ENCODE assay signal across 8 mouse cellular contexts in the genomic region with DNA sequence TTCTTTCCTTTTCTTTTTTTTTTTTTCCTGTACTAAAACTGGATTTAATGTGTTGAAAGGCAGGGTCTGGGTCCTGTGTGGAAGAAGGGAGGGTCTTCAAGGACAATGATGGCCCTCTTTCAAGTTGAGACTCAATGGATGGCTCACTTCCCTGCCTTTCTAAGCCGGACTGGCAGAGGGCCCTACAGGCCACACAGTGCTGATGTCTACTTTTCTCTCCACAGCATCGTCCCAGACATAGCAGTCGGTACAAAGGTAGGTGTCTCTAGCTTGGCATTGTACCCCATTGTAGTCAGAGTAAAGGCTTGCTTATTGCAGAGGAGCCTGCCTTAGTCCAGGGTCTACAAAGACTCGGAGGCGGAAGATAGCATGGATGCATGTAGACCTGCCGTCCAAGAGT. TPM values are rescaled to one million over a fixed set of nuclear protein-coding genes. Genes with fewer than 3 reads are reported as not detected.
A peak's percentile ranks its signal among the peaks of the same experiment; 100 is the strongest.
DNase-seq lines count a peak whose midpoint lies in the region; ATAC-seq lines count a peak whose summit lies in the region.

No protein-coding gene starts in this region.

- WGBS in kidney, embryonic 15.5 days = 18% methylated on average over 6 of the region's 6 CpGs
- 61% methylated on average over 6 of the region's 6 CpGs for WGBS in embryonic facial prominence, embryonic 10.5 days
- WGBS in hindbrain, embryonic 14.5 days = 39% methylated on average over 6 of the region's 6 CpGs
- WGBS in midbrain, embryonic 14.5 days = 45% methylated on average over 6 of the region's 6 CpGs

- no peaks in the 10 kb centered on the region for H3K9me3 ChIP-seq in kidney, embryonic 15.5 days (replicated peaks)
- no peaks in the 10 kb centered on the region for H3K9me3 ChIP-seq in embryonic facial prominence, embryonic 10.5 days
- H3K9me3 ChIP-seq in hindbrain, embryonic 14.5 days (ENCODE audit: control insufficient read depth, low read length) = no peaks in the 10 kb centered on the region
- H3K9me3 ChIP-seq in midbrain, embryonic 14.5 days (ENCODE audit: control insufficient read depth, low read length) = no peaks in the 10 kb centered on the region

- H3K4me3 ChIP-seq in kidney, embryonic 15.5 days (replicated peaks) = peak overlapping the region; percentile 96
- H3K4me3 ChIP-seq in embryonic facial prominence, embryonic 10.5 days = peak overlapping the region; percentile 99
- peak overlapping the region; percentile 95 for H3K4me3 ChIP-seq in hindbrain, embryonic 14.5 days (replicated peaks; ENCODE audit: low read length)
- H3K4me3 ChIP-seq in midbrain, embryonic 14.5 days (replicated peaks; ENCODE audit: low read depth, low read length) = peak overlapping the region; percentile 98

- no peak for DNase-seq in kidney, adult 8-10 months
- DNase-seq in embryonic facial prominence, embryonic 10.5 days (ENCODE audit: low spot score) = no peak
- no peak for DNase-seq in hindbrain, embryonic 14.5 days (ENCODE audit: low spot score)
- no peak for DNase-seq in midbrain, embryonic 14.5 days
- no peak for DNase-seq in urinary bladder, adult 18-20 months (ENCODE audit: low spot score in 2 of 2)
- DNase-seq in spleen, adult 12 weeks (ENCODE audit: low spot score) = no peak
- no peak for DNase-seq in lung, postnatal 25 days (ENCODE audit: low spot score)

- H3K27me3 ChIP-seq in kidney, embryonic 15.5 days = no peaks in the 10 kb centered on the region
- H3K27me3 ChIP-seq in embryonic facial prominence, embryonic 10.5 days (replicated peaks; ENCODE audit: low read depth, poor library complexity, severe bottlenecking) = no peaks in the 10 kb centered on the region
- no peaks in the 10 kb centered on the region for H3K27me3 ChIP-seq in hindbrain, embryonic 14.5 days (ENCODE audit: control insufficient read depth, insufficient read depth, low read length)
- no peaks in the 10 kb centered on the region for H3K27me3 ChIP-seq in midbrain, embryonic 14.5 days (ENCODE audit: control insufficient read depth, insufficient read depth, low read length)

- H3K36me3 ChIP-seq in kidney, embryonic 15.5 days = peaks cover 52% of the 10 kb centered on the region
- H3K36me3 ChIP-seq in embryonic facial prominence, embryonic 10.5 days (replicated peaks) = peaks cover 61% of the 10 kb centered on the region
- peaks cover 49% of the 10 kb centered on the region for H3K36me3 ChIP-seq in hindbrain, embryonic 14.5 days (replicated peaks; ENCODE audit: control insufficient read depth, insufficient read depth)
- H3K36me3 ChIP-seq in midbrain, embryonic 14.5 days (ENCODE audit: control insufficient read depth, insufficient read depth, low read length) = peaks cover 40% of the 10 kb centered on the region

- peak overlapping the region; percentile 95 for H3K4me2 ChIP-seq in kidney, embryonic 15.5 days
- H3K4me2 ChIP-seq in hindbrain, embryonic 14.5 days (replicated peaks) = peak overlapping the region; percentile 98
- H3K4me2 ChIP-seq in midbrain, embryonic 14.5 days (ENCODE audit: low read length) = peak overlapping the region; percentile 93

- peak overlapping the region; percentile 100 for H3K27ac ChIP-seq in kidney, embryonic 15.5 days
- H3K27ac ChIP-seq in embryonic facial prominence, embryonic 10.5 days (replicated peaks) = peak overlapping the region; percentile 100
- H3K27ac ChIP-seq in hindbrain, embryonic 14.5 days = peak overlapping the region; percentile 29
- peak overlapping the region; percentile 26; the same call in 1 of the 2 replicates for H3K27ac ChIP-seq in midbrain, embryonic 14.5 days (replicated peaks; ENCODE audit: low read depth, low read length)

- H3K4me1 ChIP-seq in kidney, embryonic 15.5 days = peaks cover 78% of the 10 kb centered on the region
- H3K4me1 ChIP-seq in embryonic facial prominence, embryonic 10.5 days = peaks cover 64% of the 10 kb centered on the region
- peaks cover 58% of the 10 kb centered on the region for H3K4me1 ChIP-seq in hindbrain, embryonic 14.5 days (replicated peaks; ENCODE audit: control insufficient read depth, insufficient read depth, low read length)
- peaks cover 55% of the 10 kb centered on the region for H3K4me1 ChIP-seq in midbrain, embryonic 14.5 days (ENCODE audit: control insufficient read depth, insufficient read depth, low read length)

- peak overlapping the region; percentile 99 for H3K9ac ChIP-seq in kidney, embryonic 15.5 days
- peak overlapping the region; percentile 98 for H3K9ac ChIP-seq in hindbrain, embryonic 14.5 days
- peak overlapping the region; percentile 93 for H3K9ac ChIP-seq in midbrain, embryonic 14.5 days (replicated peaks; ENCODE audit: low read length)

- no peak for ATAC-seq in kidney, embryonic 15.5 days (replicated peaks; ENCODE audit: low FRiP score)
- ATAC-seq in hindbrain, embryonic 14.5 days (ENCODE audit: low FRiP score) = no peak
- no peak for ATAC-seq in midbrain, embryonic 14.5 days (ENCODE audit: low FRiP score, low TSS enrichment)

RNA-seq across cellular contexts. Expression of a gene that starts 2.1 kb away (rescaled TPM):
- polyA plus RNA-seq in kidney, embryonic 15.5 days (2015; fragmentation: Nextera tagmentation; extraction: Ambion mirVana) = 398 and 438 TPM in 2 replicates
- polyA plus RNA-seq in embryonic facial prominence, embryonic 10.5 days (2016; fragmentation: Nextera tagmentation; extraction: Ambion mirVana) = 406 and 416 TPM in 2 replicates
- polyA plus RNA-seq in hindbrain, embryonic 14.5 days (2014; fragmentation: Nextera tagmentation; extraction: Ambion mirVana) = 59.5 and 62.6 TPM in 2 replicates
- 47.5 and 74.0 TPM in 2 replicates for polyA plus RNA-seq in midbrain, embryonic 14.5 days (2014; fragmentation: Nextera tagmentation; extraction: Ambion mirVana)

RNA-seq across cellular contexts. Expression of a gene that starts 18.0 kb away (rescaled TPM):
- 7.4 and 8.3 TPM in 2 replicates for polyA plus RNA-seq in kidney, embryonic 15.5 days (2015; fragmentation: Nextera tagmentation; extraction: Ambion mirVana)
- polyA plus RNA-seq in embryonic facial prominence, embryonic 10.5 days (2016; fragmentation: Nextera tagmentation; extraction: Ambion mirVana) = 9.3 and 12.3 TPM in 2 replicates
- polyA plus RNA-seq in hindbrain, embryonic 14.5 days (2014; fragmentation: Nextera tagmentation; extraction: Ambion mirVana) = 10.1 and 12.8 TPM in 2 replicates
- 14.9 and 16.7 TPM in 2 replicates for polyA plus RNA-seq in midbrain, embryonic 14.5 days (2014; fragmentation: Nextera tagmentation; extraction: Ambion mirVana)

RNA-seq across cellular contexts. Expression of a gene that starts 18.2 kb away (rescaled TPM):
- 62.1 and 74.5 TPM in 2 replicates for polyA plus RNA-seq in kidney, embryonic 15.5 days (2015; fragmentation: Nextera tagmentation; extraction: Ambion mirVana)
- 123 and 139 TPM in 2 replicates for polyA plus RNA-seq in embryonic facial prominence, embryonic 10.5 days (2016; fragmentation: Nextera tagmentation; extraction: Ambion mirVana)
- 288 and 294 TPM in 2 replicates for polyA plus RNA-seq in hindbrain, embryonic 14.5 days (2014; fragmentation: Nextera tagmentation; extraction: Ambion mirVana)
- polyA plus RNA-seq in midbrain, embryonic 14.5 days (2014; fragmentation: Nextera tagmentation; extraction: Ambion mirVana) = 342 and 375 TPM in 2 replicates

RNA-seq across cellular contexts. Expression of a gene that starts 29.8 kb away (rescaled TPM):
- polyA plus RNA-seq in kidney, embryonic 15.5 days (2015; fragmentation: Nextera tagmentation; extraction: Ambion mirVana) = 2.6 and 3.4 TPM in 2 replicates
- polyA plus RNA-seq in embryonic facial prominence, embryonic 10.5 days (2016; fragmentation: Nextera tagmentation; extraction: Ambion mirVana) = 0.20 TPM in 1 of 2 replicates, not detected in the other
- polyA plus RNA-seq in hindbrain, embryonic 14.5 days (2014; fragmentation: Nextera tagmentation; extraction: Ambion mirVana) = 0.47 TPM in 1 of 2 replicates, not detected in the other
- polyA plus RNA-seq in midbrain, embryonic 14.5 days (2014; fragmentation: Nextera tagmentation; extraction: Ambion mirVana) = not detected in 2 replicates

RNA-seq across cellular contexts. Expression of a gene that starts 34.4 kb away (rescaled TPM):
- not detected in 2 replicates for polyA plus RNA-seq in kidney, embryonic 15.5 days (2015; fragmentation: Nextera tagmentation; extraction: Ambion mirVana)
- not detected in 2 replicates for polyA plus RNA-seq in embryonic facial prominence, embryonic 10.5 days (2016; fragmentation: Nextera tagmentation; extraction: Ambion mirVana)
- not detected in 2 replicates for polyA plus RNA-seq in hindbrain, embryonic 14.5 days (2014; fragmentation: Nextera tagmentation; extraction: Ambion mirVana)
- not detected in 2 replicates for polyA plus RNA-seq in midbrain, embryonic 14.5 days (2014; fragmentation: Nextera tagmentation; extraction: Ambion mirVana)

Comparison
In these comparisons a context has a peak if more than half of its experiments do, and no peak if none do; other contexts are left out.
1. H3K27ac ChIP-seq: peak in every context shown above with its lines; median percentile 100 in kidney, embryonic 15.5 days; 100 in embryonic facial prominence, embryonic 10.5 days; 29 in hindbrain, embryonic 14.5 days; 26 in midbrain, embryonic 14.5 days.